Mouse (Mus musculus) left cerebral cortex, adult 9 months (tissue): ENCODE results near the gene Gm42674.
A peak's percentile ranks its signal among the peaks of the same experiment; 100 is the strongest.

Experiments
- DNase-seq, 2 experiments: peaks; one replicate each; pipeline ENCODE4 v3.0.0; 2022; ENCODE audit warnings: low spot score in 2 of 2

Gene Gm42674

DNA sequence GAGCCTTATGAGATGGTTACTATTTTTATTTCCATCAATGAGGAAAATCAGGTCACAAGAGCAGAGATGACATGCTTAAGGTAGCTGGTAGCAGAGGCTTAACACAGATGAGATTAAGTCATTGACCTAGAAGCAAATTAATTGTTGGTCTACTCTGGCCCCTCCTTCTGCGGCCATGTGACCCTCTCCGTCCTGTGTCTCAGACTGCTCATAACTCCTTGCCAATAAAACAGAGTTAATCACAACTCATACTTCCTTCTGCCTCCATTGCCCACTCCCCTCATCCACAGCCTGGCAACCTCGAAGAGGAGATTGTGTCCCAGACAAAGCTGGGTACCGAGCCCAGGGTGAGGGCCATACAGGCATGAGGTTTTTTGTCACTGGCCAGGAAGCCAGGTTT, 3.5 kb upstream of the Gm42674 start:
- DNase-seq = no peak

DNA sequence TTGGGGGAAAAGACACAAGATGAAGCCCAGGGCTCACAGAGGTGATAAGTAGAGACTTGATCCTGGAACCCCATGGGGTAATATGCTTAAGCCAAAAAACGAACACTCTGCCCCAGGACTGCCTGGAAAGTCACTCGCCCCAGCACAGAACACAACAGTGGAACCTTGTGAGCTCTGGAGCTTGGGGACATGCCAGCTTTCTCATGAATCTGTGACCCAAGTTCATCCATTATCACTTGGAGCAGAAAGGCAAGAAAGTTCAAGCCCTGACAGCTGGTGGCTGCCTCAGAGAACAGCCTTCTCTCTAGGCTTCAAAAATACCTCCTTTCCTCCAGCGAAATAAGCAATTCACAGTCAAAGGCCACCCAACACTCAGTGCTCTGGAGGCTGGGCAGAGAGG, 2.3 kb upstream of the Gm42674 start:
- DNase-seq = no peak

DNA sequence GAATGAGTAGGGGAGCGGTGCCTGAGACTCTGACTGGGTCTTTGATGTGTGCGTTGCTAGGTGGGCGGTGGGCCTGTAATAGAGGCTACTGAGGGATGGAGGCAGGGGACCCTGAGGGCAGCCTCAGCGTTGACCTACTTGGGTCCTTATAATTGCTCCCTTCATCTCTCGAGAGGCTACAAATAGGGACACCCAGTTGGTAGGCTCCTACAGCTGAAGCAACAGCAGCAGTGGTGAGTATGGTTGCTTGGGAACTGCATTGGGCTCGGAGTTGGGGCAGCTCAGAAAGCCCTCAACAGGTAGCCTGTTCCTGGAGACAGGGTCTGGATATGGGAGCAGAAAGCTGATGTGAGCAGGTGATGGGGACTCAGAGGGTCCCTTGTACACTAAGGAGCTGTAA, 1.7 kb upstream of the Gm42674 start:
- DNase-seq = no peak

DNA sequence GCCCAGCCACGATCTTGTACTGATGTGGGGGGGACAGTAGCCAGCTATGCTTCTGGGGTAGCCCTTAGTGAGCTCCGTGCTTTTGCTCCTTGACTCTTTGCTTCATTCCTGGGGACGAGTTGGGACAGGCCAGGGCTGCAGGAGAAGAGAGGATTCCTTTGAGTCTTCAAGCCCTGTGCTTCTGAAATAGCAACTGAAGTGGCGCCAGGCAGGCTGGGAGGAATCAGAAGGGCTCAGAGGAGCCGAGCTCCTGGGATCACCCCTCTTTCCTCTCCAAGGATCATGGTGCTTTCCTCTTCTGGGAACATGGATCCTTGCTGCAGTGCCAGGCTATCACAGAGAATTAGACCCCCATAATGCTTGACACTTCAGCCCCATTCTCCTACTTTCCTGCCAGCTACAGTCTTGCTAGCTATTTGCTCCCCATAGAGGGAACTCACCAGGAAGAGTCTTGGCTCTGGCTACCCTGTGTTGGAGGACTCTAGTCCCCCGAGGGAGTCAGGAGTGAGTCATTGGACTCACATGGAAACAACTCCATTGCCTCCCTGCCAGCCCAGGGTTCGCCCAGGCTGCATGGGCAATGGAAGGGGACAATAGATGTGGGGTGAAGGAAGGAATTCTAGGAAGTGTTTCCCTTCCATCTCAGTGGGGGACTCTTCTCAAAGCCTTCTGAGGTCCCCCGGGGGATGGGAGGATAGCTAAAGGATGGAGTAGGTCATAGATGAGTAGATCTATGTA, 1.1 kb upstream of the Gm42674 start:
- no peak for DNase-seq

DNA sequence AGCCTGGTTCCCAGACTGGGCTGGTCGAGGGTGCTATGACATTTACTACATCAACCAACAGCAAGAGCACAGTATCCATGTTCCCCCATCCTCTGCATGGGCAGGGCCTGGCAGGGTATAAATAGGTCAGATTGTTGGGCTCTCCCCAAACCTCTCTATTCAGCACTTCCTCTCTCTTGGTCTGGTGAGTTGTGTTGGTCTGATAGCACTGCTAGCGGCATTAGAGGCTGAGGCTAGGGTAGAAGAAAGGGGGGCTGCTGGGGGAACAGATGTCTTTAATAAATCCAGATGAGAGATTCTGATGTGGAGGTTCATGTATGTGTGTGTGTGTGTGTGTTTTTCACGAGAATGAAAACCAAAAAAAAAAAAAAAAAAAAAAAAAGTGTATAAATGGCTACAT, 1.9 kb downstream of the Gm42674 start, which contains the start of gene S100a4:
S100a4 (plus strand) TSS at position 149 of the 400 bp plus-strand sequence.
- no peak for DNase-seq

DNA sequence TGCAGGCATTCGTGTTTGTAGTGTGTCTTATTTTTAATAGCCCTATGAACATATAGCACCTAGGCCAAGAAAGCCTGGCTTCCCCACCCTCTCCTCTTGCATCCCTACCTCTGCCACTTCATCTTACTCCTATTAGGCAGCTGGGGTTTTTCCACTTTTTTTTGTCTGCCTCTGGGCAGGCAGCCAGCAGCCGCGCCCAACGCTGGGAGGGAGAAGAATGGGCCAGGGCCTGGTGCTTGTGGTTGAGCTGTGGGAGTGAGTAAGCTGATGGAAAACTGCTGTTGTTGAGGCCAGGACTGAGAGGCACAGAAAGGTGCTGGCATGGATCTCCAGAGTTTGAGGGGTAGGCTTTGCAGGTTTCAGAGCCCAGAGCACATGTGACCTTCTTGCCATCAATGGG, 2.7 kb downstream of the Gm42674 start:
- peak in 1 of 2 experiments; percentile 77 for DNase-seq

DNA sequence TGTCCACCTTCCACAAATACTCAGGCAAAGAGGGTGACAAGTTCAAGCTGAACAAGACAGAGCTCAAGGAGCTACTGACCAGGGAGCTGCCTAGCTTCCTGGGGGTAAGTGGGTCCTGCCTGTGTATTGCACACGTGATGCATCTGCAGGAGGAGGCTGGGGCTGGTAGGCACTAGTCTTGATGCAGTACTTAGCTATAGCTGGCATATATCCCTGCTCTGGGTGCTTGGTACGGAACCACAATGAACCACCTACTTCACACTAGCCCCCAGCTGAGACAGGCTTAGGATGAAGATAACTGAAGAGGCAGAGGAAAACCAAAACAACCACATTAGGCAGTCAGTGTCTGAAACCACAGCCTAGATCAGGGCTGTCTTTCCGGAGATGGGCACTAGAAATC, 3.3 kb downstream of the Gm42674 start:
- DNase-seq = no peak

DNA sequence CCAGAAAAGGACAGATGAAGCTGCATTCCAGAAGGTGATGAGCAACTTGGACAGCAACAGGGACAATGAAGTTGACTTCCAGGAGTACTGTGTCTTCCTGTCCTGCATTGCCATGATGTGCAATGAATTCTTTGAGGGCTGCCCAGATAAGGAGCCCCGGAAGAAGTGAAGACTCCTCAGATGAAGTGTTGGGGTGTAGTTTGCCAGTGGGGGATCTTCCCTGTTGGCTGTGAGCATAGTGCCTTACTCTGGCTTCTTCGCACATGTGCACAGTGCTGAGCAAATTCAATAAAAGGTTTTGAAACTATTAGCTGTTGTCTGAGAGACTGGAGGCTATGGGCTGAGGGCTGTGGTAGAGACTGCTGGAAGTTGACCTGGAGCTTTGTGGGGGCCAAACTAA, 4.0 kb downstream of the Gm42674 start:
- no peak for DNase-seq

DNA sequence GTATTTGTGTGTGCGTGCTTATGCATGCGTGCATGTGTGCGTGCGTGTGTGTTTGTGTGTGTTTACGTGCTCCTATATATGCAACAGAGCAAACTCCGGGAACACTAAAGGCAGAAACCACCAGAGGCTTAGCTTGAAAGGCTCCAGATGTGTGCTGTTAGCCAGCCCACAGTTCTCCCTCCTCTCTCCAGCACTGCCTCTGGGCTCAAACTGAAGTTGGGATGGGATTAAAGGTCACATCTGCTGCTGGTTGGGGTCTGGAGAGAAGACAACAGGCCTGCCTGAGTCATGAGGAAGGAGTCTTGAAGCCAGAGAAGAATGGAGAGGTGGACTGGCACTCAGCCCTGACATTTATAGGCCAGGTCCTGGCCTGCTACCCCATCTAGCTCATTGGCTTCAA, 4.5 kb downstream of the Gm42674 start:
- no peak for DNase-seq

DNA sequence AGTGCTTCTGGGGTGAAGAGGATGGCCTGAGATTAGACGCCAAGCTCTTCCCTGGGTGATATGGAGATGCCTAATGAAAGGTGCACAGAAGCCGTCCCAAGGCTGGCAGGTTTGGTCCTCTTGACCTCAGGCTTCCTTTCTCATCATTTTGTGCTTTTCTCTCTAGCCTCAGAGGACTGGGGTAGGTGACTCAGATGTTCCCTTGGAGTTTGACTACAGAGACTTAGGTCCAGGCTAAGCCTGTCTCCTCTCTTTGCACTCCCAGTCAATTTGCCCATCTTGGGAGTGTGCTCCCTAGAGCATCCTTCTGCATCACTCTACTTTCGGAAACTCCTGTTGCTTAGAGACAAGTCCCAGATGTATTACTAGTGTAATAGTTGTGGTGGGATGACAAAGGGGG, 5.7 kb downstream of the Gm42674 start:
- DNase-seq = no peak

DNA sequence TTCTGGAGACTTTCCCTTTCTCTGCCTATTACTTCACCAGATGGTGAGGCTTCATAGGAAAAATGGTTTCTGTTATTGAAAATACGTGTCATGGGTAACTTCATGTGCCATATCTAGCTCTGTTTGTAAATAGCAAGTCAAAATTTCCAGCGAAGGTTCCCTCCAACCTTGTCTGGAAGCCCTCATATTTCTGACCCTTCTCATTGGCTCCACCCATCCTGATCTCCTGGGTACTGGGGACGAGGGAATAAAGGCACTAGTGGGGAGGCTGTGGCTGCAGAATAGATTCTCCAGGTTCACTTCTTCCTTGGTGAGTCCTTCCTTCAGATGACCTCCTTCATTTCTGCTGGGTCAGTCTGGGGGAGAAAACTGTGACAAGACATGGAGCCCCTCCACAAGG, 6.5 kb downstream of the Gm42674 start, which contains the start of gene S100a5:
S100a5 (plus strand) TSS at position 301 of the 400 bp plus-strand sequence.
- no peak for DNase-seq

DNA sequence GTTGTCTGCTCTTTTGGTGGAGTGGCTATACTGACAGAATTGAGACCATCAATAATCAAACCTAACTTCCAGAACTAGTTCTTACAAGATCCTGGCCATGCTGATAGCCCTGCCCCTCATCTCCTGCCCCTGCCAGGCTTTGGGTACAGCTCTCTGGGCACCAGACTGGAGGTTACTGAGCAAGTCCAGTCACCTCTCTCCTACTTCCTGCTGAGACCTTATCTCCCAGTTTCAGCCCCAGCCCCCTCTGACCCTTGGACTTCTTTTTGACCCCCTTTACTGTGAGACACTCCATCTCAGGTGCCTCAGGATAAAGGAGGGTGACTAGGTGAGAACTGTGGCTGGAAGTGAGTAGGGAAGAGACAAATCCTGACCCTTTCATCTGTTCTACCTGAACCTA, 7.4 kb downstream of the Gm42674 start:
- DNase-seq = no peak

DNA sequence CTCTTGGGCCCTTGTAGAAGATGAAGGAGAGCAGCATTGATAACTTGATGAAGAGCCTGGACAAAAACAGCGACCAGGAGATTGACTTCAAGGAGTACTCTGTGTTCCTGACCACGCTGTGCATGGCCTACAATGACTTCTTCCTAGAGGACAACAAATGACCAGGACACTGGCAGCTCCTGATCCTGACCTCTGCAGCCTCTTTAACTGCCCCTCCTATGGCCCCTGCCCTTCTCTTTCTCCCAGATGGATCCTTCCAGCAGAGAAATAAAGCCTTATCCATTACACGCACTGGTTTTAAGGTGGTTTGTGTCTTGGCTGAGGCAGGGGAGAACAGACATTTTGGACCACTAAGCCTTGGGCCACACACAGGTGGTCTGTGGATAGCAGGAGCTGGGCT, 9.8 kb downstream of the Gm42674 start:
- no peak for DNase-seq

DNA sequence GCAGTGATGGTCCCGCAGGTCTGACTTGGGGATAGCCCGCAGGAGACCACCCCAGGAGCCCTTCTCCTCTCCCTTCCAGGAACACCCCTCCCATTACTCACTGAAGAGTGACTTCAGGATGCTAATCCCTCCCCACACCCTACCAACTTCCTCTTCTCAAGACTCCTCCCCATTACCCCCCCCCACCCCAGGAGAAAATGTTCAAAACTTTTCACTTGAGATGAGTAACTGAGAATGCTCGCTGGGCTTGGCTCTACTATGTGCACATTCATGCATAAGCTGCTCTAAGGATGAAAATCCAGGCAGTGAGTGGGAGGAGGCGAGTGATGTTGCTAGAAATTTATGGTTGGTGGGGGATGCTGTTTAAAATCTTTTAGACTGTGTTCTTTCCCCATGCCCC, 10.4 kb downstream of the Gm42674 start:
- DNase-seq = no peak

DNA sequence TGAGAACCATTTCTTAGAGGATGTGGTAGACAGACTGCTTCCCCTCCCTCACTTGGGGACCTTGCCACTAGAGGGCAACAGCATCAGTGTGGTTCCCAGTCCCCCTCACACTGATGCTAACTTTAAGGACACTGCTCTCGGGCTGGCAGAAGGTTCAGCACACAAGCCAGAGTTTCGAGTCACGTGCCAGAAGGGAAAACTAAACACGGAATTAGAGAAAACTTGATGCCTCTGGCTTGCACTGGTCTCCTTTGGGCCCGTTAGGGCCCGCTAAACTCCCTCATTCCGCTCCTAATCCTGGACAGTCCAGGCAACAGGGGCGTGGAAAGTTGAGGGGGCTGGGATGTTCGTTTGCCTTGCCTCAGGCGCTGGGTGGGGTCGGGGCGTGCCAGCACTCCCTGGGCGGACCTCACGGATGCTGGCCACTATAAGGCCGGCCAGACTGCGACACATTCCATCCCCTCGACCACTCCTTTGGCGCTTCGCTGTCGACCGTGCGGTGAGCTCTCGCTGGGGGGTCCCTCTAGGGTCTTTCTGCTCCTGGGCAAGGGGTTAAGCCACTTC, 11.1 kb downstream of the Gm42674 start, which contains the start of gene S100a6:
S100a6 (plus strand) TSS at position 155 of the 564 bp plus-strand sequence.
- DNase-seq = peak in 1 of 2 experiments; percentile 47

DNA sequence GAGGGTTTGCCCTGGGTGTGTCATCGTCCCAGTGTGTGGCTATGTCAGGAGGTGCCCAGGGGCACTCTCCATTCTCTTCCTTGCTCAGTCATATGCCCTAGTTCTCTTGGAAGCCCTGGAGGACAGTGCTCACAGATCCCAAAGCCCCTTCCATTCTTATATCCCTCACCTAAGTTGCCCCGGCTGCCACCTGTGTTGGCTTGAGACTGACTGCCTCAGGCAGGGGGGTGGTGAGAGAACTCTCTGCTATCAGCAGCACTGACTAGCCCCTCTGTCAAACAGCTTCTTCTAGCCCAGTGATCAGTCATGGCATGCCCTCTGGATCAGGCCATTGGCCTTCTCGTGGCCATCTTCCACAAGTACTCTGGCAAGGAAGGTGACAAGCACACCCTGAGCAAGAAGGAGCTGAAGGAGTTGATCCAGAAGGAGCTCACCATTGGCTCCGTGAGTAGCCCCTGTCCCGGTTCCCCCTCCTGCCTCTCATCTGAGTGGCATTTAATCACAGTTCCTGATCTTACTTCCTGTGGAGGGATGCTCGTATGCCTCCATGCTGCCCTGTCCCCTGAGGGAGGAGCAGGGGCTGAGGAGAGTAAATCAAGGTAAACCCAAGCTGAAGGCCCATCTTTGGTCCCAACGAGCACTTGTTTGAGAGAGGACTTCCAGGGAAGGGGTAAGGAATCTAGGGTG, 11.9 kb downstream of the Gm42674 start:
- DNase-seq = no peak

DNA sequence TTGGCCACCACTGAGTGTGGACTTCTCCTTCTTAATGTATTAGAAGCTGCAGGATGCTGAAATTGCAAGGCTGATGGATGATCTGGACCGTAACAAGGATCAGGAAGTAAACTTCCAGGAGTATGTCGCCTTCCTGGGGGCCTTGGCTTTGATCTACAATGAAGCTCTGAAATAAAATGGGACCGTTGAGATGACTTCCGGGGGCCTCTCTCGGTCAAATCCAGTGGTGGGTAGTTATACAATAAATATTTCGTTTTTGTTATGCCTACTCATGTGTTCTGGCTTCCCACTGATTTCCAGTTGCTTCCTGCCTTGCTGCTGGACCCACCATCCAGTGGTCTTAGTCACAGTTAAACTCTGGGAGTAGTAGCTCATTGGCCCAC, 12.4 kb downstream of the Gm42674 start:
- no peak for DNase-seq

DNA sequence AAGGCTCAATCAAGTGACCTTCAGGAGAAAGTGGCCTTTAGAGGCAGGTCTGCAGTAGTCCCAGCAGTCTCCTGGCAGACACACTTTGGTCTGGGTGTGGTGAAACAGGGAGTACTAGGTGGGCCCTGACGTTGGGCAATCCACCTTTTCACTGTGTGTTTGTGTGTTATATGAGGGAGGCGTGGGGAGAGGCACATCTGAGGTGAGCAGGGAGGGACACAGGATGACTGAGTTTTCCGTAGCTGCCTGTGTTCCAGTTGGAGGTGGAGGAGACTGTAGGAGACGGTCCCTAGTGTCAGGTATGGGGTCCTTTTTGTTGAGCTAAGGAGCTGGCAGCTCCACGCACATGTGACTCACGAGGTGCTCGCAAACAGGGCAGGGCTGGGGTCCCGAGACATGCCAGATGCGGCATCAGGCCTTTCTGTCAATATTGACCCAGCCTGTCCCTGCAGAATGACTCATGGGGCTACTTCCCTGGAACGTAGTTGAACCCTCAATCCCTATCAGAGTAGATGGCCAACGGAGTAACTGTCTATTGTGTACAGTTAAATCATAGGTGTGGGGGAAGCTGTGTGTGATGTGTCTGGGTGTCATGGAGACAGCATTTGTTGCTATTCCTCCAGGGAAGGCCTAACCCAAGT, 13.0 kb downstream of the Gm42674 start:
- DNase-seq = no peak

DNA sequence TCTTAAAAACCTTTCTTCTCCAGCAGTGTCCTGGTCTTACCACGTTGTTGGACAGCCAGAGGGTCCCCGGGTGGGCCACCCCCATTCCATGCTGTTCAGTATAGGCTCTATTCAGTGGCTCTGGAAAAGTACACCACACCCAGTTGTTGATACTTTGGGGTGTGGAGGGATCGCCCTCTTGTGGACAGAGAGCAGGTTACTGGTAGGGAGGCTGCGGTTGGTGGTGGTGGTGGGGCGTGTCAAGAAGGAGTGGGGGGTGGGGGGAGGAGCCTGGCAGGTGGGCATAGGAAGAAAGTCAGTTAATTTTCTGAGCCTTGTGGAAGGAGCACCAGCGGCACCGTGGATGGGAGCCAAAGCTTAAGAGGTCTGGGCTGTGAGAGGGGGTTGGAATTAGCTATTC, 13.7 kb downstream of the Gm42674 start:
- DNase-seq = peak; percentile 45 to 83

DNA sequence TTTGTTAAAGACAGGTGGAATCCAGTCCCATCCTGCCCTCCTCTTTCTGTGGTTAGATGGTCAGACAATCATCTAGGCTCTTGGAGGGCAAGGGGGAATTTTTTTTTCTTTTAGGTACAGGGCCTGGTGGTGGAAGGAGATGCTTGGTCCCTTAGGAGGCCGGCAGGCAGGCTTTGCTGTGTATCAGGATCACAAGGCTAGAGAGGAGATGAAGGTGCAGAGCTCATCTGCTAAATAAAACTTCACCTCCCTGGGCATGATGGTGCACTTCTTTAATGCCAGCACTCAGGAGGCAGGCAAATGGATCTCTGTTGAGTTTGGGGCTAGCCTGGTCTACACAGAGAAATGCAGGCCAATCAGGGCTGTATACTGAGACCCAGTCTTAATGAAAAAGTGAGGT, 14.2 kb downstream of the Gm42674 start:
- DNase-seq = no peak

DNA sequence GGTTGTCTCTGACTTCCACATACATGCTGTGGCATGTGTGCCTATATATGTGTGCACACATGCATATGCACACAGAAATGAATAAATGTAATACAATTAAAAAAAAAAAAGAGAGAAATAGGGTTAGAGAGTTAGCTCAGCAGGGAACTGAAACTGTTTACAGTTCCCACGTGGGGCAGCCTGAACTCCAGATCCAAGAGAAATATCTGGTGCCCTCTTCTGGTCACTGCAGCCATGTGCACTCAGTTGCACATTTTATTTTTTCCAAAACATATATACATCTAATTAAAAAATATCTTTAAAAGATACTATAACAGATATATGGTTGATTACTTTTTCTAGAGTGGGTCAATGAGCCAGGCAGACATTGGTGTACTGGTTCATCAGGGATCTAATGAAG, 15.9 kb downstream of the Gm42674 start:
- DNase-seq = no peak

DNA sequence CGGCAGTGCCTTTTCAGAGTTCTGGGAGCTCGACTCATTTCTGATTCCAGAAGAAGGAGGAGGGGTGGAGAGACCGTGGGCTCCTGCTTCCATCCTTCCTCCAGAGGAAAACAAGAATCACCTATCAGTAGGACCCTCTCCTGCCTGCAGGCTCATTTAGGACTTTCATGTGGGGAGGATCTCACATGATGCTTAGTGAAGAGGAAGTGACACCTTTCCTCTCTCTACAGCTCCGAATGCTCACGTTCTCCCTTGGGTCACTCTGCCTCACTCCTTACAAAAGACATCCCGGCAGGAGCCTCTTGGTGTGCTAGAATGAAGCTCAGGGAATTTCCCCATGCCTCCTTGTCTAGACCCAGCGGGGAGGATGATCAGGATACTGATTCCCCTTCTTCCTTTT, 19.8 kb downstream of the Gm42674 start:
- no peak for DNase-seq
